Comparison of ENCODE assay signal across 22 mouse cellular contexts in genomic region chr8:47072001-47072400, GRCm38 (mm10).
"Had no signal": no experiment of that assay in that cellular context is flagged by ENCODE, and none has a peak within 500 bp of the region (broad histone marks: within the 10 kb centered on the region; RNA-seq: fewer than 3 reads in every experiment).

No protein-coding gene starts in this region.

- H3K27me3 ChIP-seq: heart, embryonic 13.5 days; heart, embryonic 15.5 days; hindbrain, embryonic 13.5 days; hindbrain, embryonic 15.5 days; limb, embryonic 12.5 days; liver, embryonic 13.5 days had no signal

- DNase-seq: gastrocnemius, postnatal 14 days; gastrocnemius, postnatal 36 days; heart, adult 11 months; heart, adult 2 months; heart, postnatal 14 days; heart, postnatal 36 days; kidney, adult 11 months; kidney, adult 2 months; kidney, adult 9 months; kidney, postnatal 10 days; kidney, postnatal 25 days; kidney, postnatal 4 days; liver; liver, embryonic 13.5 days had no signal

- ATAC-seq: hindbrain, postnatal 0 days; intestine, embryonic 16.5 days had no signal

- H3K36me3 ChIP-seq: heart, embryonic 13.5 days; heart, embryonic 15.5 days; hindbrain, embryonic 13.5 days; hindbrain, embryonic 15.5 days; limb, embryonic 10.5 days; limb, embryonic 12.5 days; liver, embryonic 13.5 days had no signal
